ENCODE assay signal across 8 mouse cellular contexts in the genomic region with DNA sequence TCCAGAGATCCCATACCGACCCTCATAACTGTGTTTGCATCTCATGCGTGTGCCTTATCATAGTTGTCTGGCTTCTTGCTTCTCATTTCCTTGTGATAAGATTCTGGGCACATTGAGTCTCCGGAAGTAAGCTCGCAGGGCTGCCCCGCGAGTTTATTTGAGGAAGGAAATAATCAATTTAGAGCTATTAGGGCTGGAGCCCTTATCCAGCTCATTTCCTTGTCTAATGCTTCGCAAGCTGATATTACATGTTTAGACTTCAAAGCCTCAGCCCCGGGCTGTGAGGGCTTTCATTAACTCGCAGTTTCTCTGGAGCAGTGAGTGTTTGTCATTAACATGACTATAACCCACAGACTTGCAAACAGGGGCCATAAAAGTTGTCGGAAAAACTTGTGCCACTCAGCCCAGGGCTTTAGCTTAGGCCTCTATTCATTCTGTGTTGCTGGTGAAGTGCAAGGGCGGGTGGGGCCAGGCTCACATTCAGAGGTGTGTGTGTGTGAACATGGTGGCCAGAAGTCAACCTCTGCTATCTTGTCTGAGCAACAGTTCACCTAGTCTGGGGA.
DNase-seq lines count a peak whose midpoint lies in the region; ATAC-seq and TF ChIP-seq lines count a peak whose summit lies in the region.

No protein-coding gene starts in this region.

- TF ChIP-seq CTCF in liver, adult 2 months (IDR thresholded peaks at IDR 0.05; ENCODE audit: low read depth, low read length), result no peak

- no peak for TF ChIP-seq POLR2A in liver, adult 2 months (IDR thresholded peaks at IDR 0.05; ENCODE audit: extremely low read depth, insufficient read depth, low read length)
- no peak for TF ChIP-seq POLR2A in limb, embryonic 14.5 days (IDR thresholded peaks at IDR 0.05; ENCODE audit: borderline replicate concordance, extremely low read depth, insufficient read depth, insufficient read length)

- no peak overlapping the region for H3K27ac ChIP-seq in liver, adult 2 months (replicated peaks; ENCODE audit: insufficient read depth, low read depth, low read length)
- H3K27ac ChIP-seq in limb, embryonic 14.5 days (replicated peaks; ENCODE audit: low read depth, low read length), result no peak overlapping the region
- H3K27ac ChIP-seq in stomach, embryonic 14.5 days (ENCODE audit: low read length), result 0 out of 2 replicates have a peak overlapping the region, but pooled peaks have one; percentile 10

- H3K27me3 ChIP-seq in liver, adult 2 months (ENCODE audit: control insufficient read depth, insufficient read depth, low read length), result no peaks in the 10 kb centered on the region
- H3K27me3 ChIP-seq in limb, embryonic 14.5 days (ENCODE audit: control insufficient read depth, insufficient read depth, low read length), result no peaks in the 10 kb centered on the region
- H3K27me3 ChIP-seq in stomach, embryonic 14.5 days (ENCODE audit: control insufficient read depth, insufficient read depth, low read length), result no peaks in the 10 kb centered on the region

- no peaks in the 10 kb centered on the region for H3K36me3 ChIP-seq in liver, adult 2 months (ENCODE audit: control insufficient read depth, insufficient read depth, low read length)
- no peaks in the 10 kb centered on the region for H3K36me3 ChIP-seq in limb, embryonic 14.5 days (ENCODE audit: control insufficient read depth, insufficient read depth, low read length)
- H3K36me3 ChIP-seq in stomach, embryonic 14.5 days (ENCODE audit: control insufficient read depth, insufficient read depth, low read length), result no peaks in the 10 kb centered on the region

- 0 out of 2 replicates have a peak overlapping the region, but pooled peaks have one; percentile 2 for H3K4me2 ChIP-seq in limb, embryonic 14.5 days (replicated peaks; ENCODE audit: low read depth, low read length, severe bottlenecking)
- H3K4me2 ChIP-seq in stomach, embryonic 14.5 days (replicated peaks; ENCODE audit: low read depth, low read length), result no peak overlapping the region

- no peaks in the 10 kb centered on the region for H3K79me2 ChIP-seq in liver, adult 2 months (ENCODE audit: control insufficient read depth, insufficient read depth, low read length)

- peak; percentile 24 for DNase-seq in liver, adult 2 months (ENCODE audit: extremely low read depth, low read depth, low spot score)
- no peak for DNase-seq in liver
- peak; percentile 29 for DNase-seq in induced T-regulatory cell, adult 2 months (ENCODE audit: low read depth)
- no peak for DNase-seq in limb, embryonic 14.5 days (ENCODE audit: low spot score)
- DNase-seq in cerebellum, postnatal 4 days (ENCODE audit: low spot score in 2 of 2), result no peak
- no peak for DNase-seq in left cerebral cortex, adult 18-20 months (ENCODE audit: low spot score in 2 of 2)
- DNase-seq in cerebellum, adult 11-12 months, result no peak

- H3K4me1 ChIP-seq in liver, adult 2 months (ENCODE audit: control insufficient read depth, insufficient read depth, low read length), result peaks cover 3% of the 10 kb centered on the region; the same call in 1 of the 2 replicates
- H3K4me1 ChIP-seq in limb, embryonic 14.5 days (ENCODE audit: control insufficient read depth, insufficient read depth, low read length), result peaks cover 34% of the 10 kb centered on the region
- peaks cover 4% of the 10 kb centered on the region; the same call in 1 of the 2 replicates for H3K4me1 ChIP-seq in stomach, embryonic 14.5 days (ENCODE audit: control insufficient read depth, insufficient read depth, low read length)

- no peaks in the 10 kb centered on the region for H3K9me3 ChIP-seq in limb, embryonic 14.5 days (ENCODE audit: control insufficient read depth, low read length)
- H3K9me3 ChIP-seq in stomach, embryonic 14.5 days (ENCODE audit: control insufficient read depth, low read depth, low read length), result no peaks in the 10 kb centered on the region

- H3K9ac ChIP-seq in liver, adult 2 months (ENCODE audit: low read depth, low read length), result no peak overlapping the region
- H3K9ac ChIP-seq in limb, embryonic 14.5 days (ENCODE audit: low read depth, low read length, severe bottlenecking), result no peak overlapping the region
- no peak overlapping the region for H3K9ac ChIP-seq in stomach, embryonic 14.5 days (replicated peaks; ENCODE audit: low read depth, low read length)

- no peak overlapping the region for H3K4me3 ChIP-seq in liver, adult 2 months (ENCODE audit: insufficient read depth, low read depth, low read length)
- H3K4me3 ChIP-seq in limb, embryonic 14.5 days (replicated peaks; ENCODE audit: low read length), result no peak overlapping the region
- no peak overlapping the region for H3K4me3 ChIP-seq in stomach, embryonic 14.5 days (ENCODE audit: low read depth, low read length)

- no peak for ATAC-seq in limb, embryonic 14.5 days (ENCODE audit: low FRiP score, low read depth)
- peak; percentile 43; the same call in 1 of the 2 replicates for ATAC-seq in stomach, embryonic 14.5 days (ENCODE audit: insufficient number of reproducible peaks, insufficient read depth, low FRiP score, low read depth)

- 59% methylated on average over 11 of the region's 11 CpGs for WGBS in liver, adult 2 months
- 13% methylated on average over 11 of the region's 11 CpGs for WGBS in limb, embryonic 14.5 days
- WGBS in stomach, embryonic 14.5 days, result 38% methylated on average over 11 of the region's 11 CpGs

Comparison
In these comparisons a context has a peak if more than half of its experiments do, and no peak if none do; other contexts are left out.
1. DNase-seq: peak in liver, adult 2 months (single experiment) and induced T-regulatory cell, adult 2 months (single experiment); none in liver (single experiment), limb, embryonic 14.5 days (single experiment), cerebellum, postnatal 4 days (0 of 2), left cerebral cortex, adult 18-20 months (0 of 2) and cerebellum, adult 11-12 months (single experiment).